Mouse (Mus musculus): ENCODE results near the gene Dqx1. TPM values are rescaled to one million over a fixed set of nuclear protein-coding genes. Genes with fewer than 3 reads are reported as not detected.

Dqx1 gene
- polyA plus RNA-seq, 1 experiment from 2014 or later = 0.23 TPM

DNA sequence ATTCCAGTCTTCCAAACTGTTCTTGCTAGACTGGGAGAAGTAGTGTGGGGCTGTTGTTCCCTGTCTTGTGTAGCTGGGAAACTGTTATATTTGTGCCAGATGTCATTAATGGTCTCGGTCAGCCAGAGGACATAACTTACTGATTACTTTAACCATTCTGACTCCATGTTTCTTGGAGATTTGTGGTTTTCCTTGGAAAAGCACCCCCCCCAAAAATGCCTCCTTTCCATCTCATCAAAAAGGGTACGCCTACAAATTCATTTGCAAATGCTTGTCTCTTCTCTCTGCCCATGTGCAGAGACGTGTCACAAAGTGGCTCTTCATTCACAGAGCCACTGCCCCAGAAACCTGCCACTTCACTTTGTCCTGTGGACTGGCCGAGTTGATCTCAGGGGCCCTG lies 33.2 kb upstream of the Dqx1 start:
- 62% methylated on average over 4 of the region's 4 CpGs for WGBS (ENCODE audit: missing documents)
- H3K27ac ChIP-seq = no peak overlapping the region
- H3K4me3 ChIP-seq (ENCODE audit: inconsistent target) = no peak overlapping the region
- no peaks in the 10 kb centered on the region for H3K79me2 ChIP-seq (ENCODE audit: inconsistent target)
- H3K36me3 ChIP-seq (ENCODE audit: inconsistent target) = no peaks in the 10 kb centered on the region

DNA sequence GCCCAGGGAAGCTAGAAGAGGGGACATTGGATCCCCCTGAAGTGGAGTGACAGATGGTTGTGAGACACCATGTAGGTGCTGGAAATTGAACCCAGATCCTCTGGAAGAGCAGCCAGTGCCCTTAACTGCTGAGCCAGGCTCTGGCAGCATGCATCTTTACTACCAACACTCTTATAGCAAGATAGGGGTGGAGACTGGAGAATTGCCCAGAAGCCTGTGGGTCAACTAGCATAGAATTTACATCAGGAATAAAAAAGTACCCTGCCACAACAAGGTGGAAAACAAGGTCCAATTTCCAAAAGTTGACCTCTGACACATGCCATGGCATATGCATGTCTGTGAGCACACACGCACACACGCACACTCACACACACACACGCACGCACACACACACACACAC lies 32.4 kb upstream of the Dqx1 start:
- Histone ChIP-seq H3K79me2 (ENCODE audit: inconsistent target) (no peaks in the 10 kb centered on the region), H3K27ac (no peak overlapping the region), H3K36me3 (ENCODE audit: inconsistent target) (peaks cover 5% of the 10 kb centered on the region; the same call in 1 of the 2 replicates), H3K4me3 (ENCODE audit: inconsistent target) (no peak overlapping the region)
- whole genome bisulfite sequencing (ENCODE audit: missing documents) = no CpG with 5 or more reads among the region's 4 CpGs

DNA sequence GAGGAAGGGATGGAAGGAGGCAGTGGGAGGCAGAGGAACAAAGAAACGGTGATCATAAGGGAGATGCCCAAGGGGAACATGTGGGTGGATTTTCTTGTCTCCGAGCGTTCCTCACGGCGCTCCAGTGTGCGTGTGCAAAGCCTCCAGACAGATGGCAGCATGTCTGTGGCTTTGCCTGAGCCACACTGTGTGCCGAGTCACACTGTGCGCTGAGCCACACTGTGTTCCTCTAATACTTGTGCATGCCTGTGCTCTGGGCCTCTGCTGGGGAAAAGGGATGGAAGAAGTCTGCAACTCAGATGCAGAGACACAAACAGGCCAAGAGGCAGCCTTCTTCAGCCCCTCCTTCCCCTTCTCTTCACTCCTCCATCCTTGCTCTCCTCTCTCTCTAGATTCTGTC lies 30.4 kb upstream of the Dqx1 start:
- Histone ChIP-seq H3K27ac (no peak overlapping the region), H3K36me3 (ENCODE audit: inconsistent target) (peaks cover 24% of the 10 kb centered on the region; the same call in 1 of the 2 replicates), H3K4me3 (ENCODE audit: inconsistent target) (no peak overlapping the region), H3K79me2 (ENCODE audit: inconsistent target) (peaks cover 15% of the 10 kb centered on the region)
- 67% methylated on average over 8 of the region's 8 CpGs for WGBS (ENCODE audit: missing documents)

DNA sequence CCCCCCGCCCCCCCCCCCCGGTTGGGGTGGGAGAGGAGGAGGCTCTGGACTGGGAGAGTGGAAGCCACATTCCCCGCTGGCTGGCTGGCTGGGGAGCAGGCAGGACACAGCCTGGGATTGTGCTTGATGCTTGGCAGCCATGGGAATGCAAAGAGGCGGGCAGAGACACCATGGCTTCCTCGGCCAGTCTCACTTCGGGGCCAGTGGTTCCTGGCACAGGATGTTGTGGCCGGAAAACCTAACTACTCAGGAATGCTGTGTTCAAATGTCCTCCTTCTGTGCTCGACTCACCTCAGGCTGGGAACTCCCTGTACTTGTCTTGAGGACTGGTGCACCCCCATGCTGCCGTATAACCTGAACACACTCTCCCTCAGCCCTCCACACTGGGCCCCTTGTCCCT lies 29.9 kb upstream of the Dqx1 start:
- Histone ChIP-seq H3K27ac (no peak overlapping the region), H3K79me2 (ENCODE audit: inconsistent target) (peaks cover 19% of the 10 kb centered on the region), H3K36me3 (ENCODE audit: inconsistent target) (peaks cover 24% of the 10 kb centered on the region; the same call in 1 of the 2 replicates), H3K4me3 (ENCODE audit: inconsistent target) (no peak overlapping the region)
- 55% methylated on average over 7 of the region's 9 CpGs for WGBS (ENCODE audit: missing documents)

DNA sequence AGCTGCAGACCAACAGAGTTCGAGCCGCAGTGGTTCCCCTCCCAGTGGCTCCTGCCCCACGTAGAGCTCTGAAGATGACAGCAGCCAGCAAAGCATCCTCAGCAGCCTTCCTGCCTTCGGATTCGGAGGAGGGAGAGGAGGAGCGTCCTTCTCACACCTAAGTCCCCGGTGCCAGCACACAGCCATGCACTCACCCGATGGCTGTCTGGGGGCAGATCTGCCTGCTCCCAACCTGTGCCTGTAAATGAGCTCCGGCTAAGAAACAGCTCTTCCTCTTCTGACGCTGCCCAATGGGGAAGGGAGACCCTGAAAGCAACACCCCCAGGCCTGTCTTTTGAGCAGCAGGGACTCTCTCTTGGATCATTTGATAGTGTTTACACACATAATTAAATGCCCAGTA lies 27.9 kb upstream of the Dqx1 start:
- Histone ChIP-seq H3K27ac (no peak overlapping the region), H3K79me2 (ENCODE audit: inconsistent target) (peaks cover 25% of the 10 kb centered on the region), H3K4me3 (ENCODE audit: inconsistent target) (no peak overlapping the region), H3K36me3 (ENCODE audit: inconsistent target) (peaks cover 24% of the 10 kb centered on the region; the same call in 1 of the 2 replicates)
- 90% methylated on average over 10 of the region's 10 CpGs for WGBS (ENCODE audit: missing documents)

DNA sequence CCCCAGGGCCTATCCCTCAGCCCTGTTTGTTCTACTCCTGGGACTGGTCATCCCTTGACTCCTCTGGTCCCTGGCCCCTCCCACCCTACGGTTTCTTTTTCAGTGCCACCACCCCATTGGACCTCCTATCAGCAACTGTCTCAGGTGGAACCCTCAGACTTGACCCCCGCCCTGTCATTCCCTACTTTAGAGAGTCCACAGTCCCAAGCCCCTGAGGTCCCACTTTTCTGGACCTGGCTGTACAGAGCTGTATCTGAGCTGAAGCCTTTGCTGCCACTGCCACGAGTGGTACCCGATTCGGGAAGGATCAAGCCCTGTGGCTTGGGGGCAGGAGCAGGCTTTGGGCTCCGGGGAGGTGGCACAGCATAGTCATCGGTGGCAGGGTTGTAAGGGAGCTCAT lies 26.5 kb upstream of the Dqx1 start:
- H3K79me2 ChIP-seq (ENCODE audit: inconsistent target) = peaks cover 25% of the 10 kb centered on the region
- no peak overlapping the region for H3K27ac ChIP-seq
- WGBS (ENCODE audit: missing documents) = 91% methylated on average over 7 of the region's 7 CpGs
- H3K36me3 ChIP-seq (ENCODE audit: inconsistent target) = peaks cover 24% of the 10 kb centered on the region; the same call in 1 of the 2 replicates
- H3K4me3 ChIP-seq (ENCODE audit: inconsistent target) = no peak overlapping the region

DNA sequence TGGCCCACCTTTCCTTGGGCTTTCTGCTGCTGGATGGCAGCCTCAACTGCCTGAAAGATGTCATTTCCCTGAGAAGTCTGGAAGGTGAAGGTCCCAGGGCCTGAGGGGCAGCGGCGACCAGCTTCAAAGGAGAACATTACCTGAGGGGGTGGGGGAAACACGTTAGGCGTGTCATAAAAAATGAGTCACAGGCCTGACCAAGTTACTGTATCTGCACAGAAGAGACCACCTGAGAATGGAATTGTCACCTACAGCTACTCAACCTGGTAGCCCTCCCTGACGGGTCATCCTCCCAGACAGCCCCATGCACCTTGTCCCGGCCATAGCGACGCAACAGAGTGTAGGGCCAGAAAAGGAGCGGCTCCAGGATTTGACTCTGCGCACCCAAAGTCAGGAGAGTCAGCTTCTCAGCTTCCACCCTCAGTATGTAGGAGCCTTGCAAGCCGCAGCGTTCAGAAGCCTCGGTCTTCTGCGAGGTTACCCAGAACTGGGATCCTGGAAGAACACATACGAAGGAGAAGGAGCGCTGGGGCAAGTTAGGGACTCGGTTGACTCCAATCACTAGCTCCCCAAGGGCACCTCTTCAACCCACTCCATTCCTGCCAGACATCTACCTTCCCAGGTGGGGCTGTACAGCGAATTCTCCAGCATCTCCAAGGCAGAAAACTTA lies 25.6 kb upstream of the Dqx1 start:
- WGBS (ENCODE audit: missing documents) = 78% methylated on average over 16 of the region's 18 CpGs
- Histone ChIP-seq H3K36me3 (ENCODE audit: inconsistent target) (peaks cover 24% of the 10 kb centered on the region; the same call in 1 of the 2 replicates), H3K4me3 (ENCODE audit: inconsistent target) (peak overlapping the region; percentile 99), H3K27ac (peak overlapping the region; percentile 95), H3K79me2 (ENCODE audit: inconsistent target) (peaks cover 25% of the 10 kb centered on the region)

DNA sequence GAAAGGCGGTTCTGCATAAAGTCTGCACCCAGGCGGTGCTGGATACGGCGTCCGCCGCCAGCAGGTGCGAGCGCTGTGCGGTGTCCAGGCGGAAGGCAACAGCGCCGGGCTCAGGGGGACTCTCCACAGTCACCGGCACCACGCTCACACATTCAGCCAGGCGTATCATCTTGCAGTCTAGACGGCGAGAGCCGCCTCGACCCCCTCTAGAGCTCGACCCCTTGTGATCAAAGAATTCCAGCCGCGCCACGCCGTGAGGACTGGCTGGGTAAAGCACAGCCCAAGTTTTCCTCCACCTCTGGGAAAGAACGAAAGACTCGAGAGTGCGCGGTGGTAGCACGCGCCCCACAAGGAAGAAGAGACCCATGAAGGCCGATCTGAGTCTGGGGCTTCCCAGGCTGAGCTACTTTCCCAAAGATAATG lies 24.9 kb upstream of the Dqx1 start:
- peaks cover 24% of the 10 kb centered on the region; the same call in 1 of the 2 replicates for H3K36me3 ChIP-seq (ENCODE audit: inconsistent target)
- peak overlapping the region; percentile 95 for H3K27ac ChIP-seq
- peak overlapping the region; percentile 99 for H3K4me3 ChIP-seq (ENCODE audit: inconsistent target)
- WGBS (ENCODE audit: missing documents) = 1% methylated on average over 31 of the region's 31 CpGs
- H3K79me2 ChIP-seq (ENCODE audit: inconsistent target) = peaks cover 25% of the 10 kb centered on the region

DNA sequence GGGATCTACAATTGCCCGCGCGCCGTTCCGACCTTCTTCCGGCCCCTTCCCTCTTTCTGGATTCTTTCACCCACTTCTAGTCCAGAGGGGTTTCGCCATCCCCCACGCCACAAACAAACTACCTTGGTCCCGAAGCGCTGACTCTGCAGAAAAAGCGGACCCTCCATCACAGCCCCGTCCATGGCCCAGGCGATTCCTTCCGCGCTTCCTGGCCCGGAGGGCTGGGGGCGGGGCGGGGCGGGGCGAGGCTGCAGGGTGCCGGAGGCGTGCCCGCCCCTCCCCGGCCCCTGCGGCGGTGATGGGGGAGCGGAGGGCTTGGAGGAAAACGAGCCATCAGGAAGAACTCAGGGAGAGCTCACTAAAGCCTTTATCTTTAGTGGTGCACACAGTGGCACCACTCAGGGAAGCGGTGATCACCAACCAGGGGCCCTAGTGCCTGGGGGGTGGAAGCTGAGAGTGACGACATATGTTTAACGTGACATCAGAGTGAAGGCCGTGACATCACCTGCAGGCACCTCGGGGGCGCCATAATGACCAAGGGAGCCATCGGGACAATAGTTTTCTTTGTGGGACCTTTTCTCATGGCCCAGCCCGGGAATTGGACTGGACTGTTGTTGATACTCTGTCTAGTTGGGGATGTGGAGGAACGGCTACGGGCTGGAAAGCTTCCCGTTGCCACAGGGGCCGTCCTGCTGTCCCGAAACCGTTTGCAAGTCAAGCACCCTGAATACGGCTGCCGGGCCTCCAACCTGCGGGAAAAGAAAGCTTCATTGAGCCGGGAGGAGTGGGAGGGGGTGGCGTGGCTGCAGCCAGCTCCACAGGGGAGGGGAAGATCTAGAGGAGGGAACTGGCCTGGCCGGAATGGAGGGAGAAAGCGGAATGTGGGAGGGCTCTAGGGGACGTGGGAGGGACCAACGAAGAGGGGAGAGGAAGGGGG lies 24.1 kb upstream of the Dqx1 start, which contains the start of the genes Dok1 and Loxl3:
Gene Dok1, minus strand, starts transcription at position 223 of the 937 bp plus-strand sequence.
Gene Loxl3, plus strand, starts transcription at position 925 of the 937 bp plus-strand sequence.
- Histone ChIP-seq H3K36me3 (ENCODE audit: inconsistent target) (peaks cover 24% of the 10 kb centered on the region; the same call in 1 of the 2 replicates), H3K27ac (peak within 1 kb of the TSS; percentile 95), H3K4me3 (ENCODE audit: inconsistent target) (peak within 1 kb of the TSS; percentile 99), H3K79me2 (ENCODE audit: inconsistent target) (peaks cover 25% of the 10 kb centered on the region)
- 3% methylated on average over 44 of the region's 51 CpGs for WGBS (ENCODE audit: missing documents)

DNA sequence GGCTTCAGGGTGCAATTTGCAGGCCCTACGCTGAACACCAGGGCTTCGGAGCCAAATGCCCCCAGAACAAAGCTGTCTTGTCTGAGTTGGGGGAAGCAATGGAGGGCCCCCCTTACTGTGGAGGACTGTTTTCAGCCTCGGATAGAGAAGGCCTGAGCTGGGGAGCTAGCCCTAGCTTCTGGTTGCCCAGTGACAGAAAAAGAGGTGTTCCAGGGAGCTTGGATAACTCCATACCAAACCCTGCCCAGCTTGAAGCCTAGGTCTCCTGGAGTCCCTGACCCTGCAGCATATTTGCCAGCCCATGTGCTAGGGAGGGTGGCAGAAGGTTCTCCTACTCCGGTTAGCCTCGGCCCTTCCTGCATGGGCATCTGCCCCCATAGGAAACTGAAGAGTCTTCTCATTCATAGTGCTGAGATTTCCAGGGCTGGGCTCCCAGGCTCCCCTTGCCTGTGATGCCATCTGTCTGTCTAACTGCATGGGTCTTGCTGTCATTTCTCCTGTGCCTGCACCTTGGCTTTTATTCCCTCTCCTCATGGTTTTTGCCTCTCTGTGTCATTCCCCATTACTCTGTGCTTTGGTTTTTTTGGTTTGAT lies 23.1 kb upstream of the Dqx1 start:
- 0 out of 2 replicates have a peak overlapping the region, but pooled peaks have one; percentile 95 for H3K27ac ChIP-seq
- 95% methylated on average over 5 of the region's 5 CpGs for WGBS (ENCODE audit: missing documents)
- peaks cover 24% of the 10 kb centered on the region; the same call in 1 of the 2 replicates for H3K36me3 ChIP-seq (ENCODE audit: inconsistent target)
- H3K4me3 ChIP-seq (ENCODE audit: inconsistent target) = peak overlapping the region; percentile 99
- peaks cover 25% of the 10 kb centered on the region for H3K79me2 ChIP-seq (ENCODE audit: inconsistent target)

DNA sequence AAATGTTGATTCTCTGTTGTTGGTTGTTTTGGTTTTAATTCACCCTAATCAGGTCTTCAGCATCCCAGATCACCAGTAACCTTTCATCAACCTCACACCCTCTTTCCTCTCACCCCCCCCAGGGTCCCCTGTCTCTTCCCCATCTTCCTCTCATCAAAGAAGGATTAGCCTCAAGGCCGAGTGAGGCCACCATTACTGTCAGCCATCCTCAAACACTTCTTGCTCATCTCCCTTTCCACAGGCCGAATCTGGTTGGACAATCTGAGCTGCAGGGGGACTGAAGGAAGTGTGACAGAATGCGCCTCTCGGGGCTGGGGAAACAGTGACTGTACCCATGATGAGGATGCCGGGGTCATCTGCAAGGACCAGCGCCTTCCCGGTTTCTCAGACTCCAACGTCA lies 20.5 kb upstream of the Dqx1 start:
- H3K4me3 ChIP-seq (ENCODE audit: inconsistent target) = no peak overlapping the region
- no peaks in the 10 kb centered on the region for H3K36me3 ChIP-seq (ENCODE audit: inconsistent target)
- peaks cover 23% of the 10 kb centered on the region for H3K79me2 ChIP-seq (ENCODE audit: inconsistent target)
- no peak overlapping the region for H3K27ac ChIP-seq
- 86% methylated on average over 8 of the region's 8 CpGs for WGBS (ENCODE audit: missing documents)

DNA sequence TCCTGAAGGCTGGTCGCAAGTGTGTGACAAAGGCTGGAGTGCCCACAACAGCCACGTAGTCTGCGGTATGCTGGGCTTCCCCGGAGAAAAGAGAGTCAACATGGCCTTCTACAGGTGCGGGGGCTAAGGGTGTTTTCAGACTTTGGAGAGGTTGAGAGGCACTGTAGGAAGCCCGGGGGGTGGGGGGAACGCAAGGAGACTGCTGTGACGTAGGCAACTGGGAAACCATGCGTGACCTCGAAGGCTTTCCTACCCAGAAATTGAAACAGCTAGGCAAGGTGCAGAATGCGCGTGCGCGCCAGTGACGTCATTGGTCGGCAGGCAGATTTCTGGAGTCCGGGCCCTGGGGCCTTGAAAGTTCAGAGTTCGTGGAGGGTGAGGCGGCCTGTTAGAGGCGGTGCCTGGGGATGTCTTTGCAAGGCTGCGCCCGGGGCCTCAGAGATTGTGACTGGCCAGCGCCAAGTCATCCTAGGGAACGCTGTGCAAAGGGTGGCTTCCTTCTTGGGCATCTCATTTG lies 19.1 kb upstream of the Dqx1 start:
- WGBS (ENCODE audit: missing documents) = 29% methylated on average over 22 of the region's 24 CpGs
- Histone ChIP-seq H3K27ac (peak overlapping the region; percentile 19), H3K4me3 (ENCODE audit: inconsistent target) (no peak overlapping the region), H3K36me3 (ENCODE audit: inconsistent target) (no peaks in the 10 kb centered on the region), H3K79me2 (ENCODE audit: inconsistent target) (peaks cover 16% of the 10 kb centered on the region; the same call in 1 of the 2 replicates)

DNA sequence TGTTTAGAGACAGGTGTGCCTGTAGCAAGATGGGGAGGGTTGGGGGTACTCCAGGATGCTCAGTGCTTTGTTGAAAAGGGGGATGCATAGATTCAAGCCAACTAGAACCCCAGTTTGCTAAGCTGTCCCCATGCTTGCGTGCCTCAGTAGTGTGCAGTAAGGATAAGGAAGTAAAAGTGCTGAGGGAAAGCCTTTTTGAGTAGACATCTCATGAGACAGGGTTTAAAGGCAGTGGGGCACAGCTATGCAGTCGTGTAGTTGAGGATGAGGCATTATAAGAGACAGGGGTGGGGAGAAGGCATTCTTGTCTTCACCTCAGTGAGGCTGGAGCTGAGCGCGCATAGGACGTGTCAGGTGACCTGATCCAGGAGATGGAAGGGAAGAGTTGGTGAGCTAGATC lies 17.0 kb upstream of the Dqx1 start:
- 71% methylated on average over 5 of the region's 5 CpGs for whole genome bisulfite sequencing (ENCODE audit: missing documents)
- H3K36me3 ChIP-seq (ENCODE audit: inconsistent target) = no peaks in the 10 kb centered on the region
- H3K27ac ChIP-seq = peak overlapping the region; percentile 68
- H3K79me2 ChIP-seq (ENCODE audit: inconsistent target) = peaks cover 16% of the 10 kb centered on the region; the same call in 1 of the 2 replicates
- peak overlapping the region; percentile 8; the same call in 1 of the 2 replicates for H3K4me3 ChIP-seq (ENCODE audit: inconsistent target)

DNA sequence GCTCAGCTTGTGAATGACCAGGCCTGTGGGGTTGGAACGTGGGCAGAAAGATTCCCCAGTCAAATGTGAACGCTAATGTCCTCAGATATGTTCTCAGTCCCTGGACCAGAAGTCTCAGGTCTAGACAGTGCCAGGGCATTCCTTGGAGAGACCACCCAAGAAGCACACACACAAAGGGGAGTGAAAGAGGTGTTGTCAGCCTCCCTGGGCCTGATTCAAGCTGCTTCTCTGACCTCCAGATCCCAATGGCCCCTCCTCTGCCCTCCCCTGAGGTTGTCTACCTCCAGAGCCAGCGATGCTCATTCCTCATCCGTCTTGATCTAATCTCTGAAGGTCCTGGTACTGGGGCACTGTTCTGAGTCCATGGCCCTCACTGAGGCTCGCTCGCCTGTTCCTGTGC lies 14.1 kb upstream of the Dqx1 start:
- 75% methylated on average over 6 of the region's 6 CpGs for WGBS (ENCODE audit: missing documents)

More for the DNA sequence above, 14.1 kb upstream of the Dqx1 start:
- Histone ChIP-seq H3K36me3 (ENCODE audit: inconsistent target) (no peaks in the 10 kb centered on the region), H3K27ac (peak overlapping the region; percentile 96), H3K4me3 (ENCODE audit: inconsistent target) (no peak overlapping the region), H3K79me2 (ENCODE audit: inconsistent target) (peaks cover 16% of the 10 kb centered on the region; the same call in 1 of the 2 replicates)
